In genomic region chr14:79480624-79481338, GRCm38 (mm10) we compare ENCODE assay signal across 8 mouse cellular contexts. TPM values are rescaled to one million over a fixed set of nuclear protein-coding genes. Genes with fewer than 3 reads are reported as not detected.
A peak's percentile ranks its signal among the peaks of the same experiment; 100 is the strongest.
DNase-seq lines count a peak whose midpoint lies in the region; ATAC-seq lines count a peak whose summit lies in the region.

TSS of gene Elf1 (plus strand) at chr14:79481194.

- peaks cover 34% of the 10 kb centered on the region for H3K4me1 ChIP-seq in intestine, embryonic 16.5 days (ENCODE audit: control insufficient read depth, insufficient read depth, low read length)

- peak within 1 kb of the TSS; percentile 99 for H3K4me3 ChIP-seq in intestine, embryonic 16.5 days (ENCODE audit: low read length)

- H3K36me3 ChIP-seq in intestine, embryonic 16.5 days (ENCODE audit: control insufficient read depth, insufficient read depth, low read length): no peaks in the 10 kb centered on the region

- peak within 1 kb of the TSS; percentile 100 for H3K9ac ChIP-seq in intestine, embryonic 16.5 days (ENCODE audit: low read depth, low read length)

- ATAC-seq in intestine, embryonic 16.5 days: peak; percentile 83

- peak within 1 kb of the TSS; percentile 93 for H3K4me2 ChIP-seq in intestine, embryonic 16.5 days (ENCODE audit: low read depth, low read length)

- under 1% methylated on average over 88 of the region's 96 CpGs for WGBS in intestine, embryonic 16.5 days

- peak within 1 kb of the TSS; percentile 100 for H3K27ac ChIP-seq in intestine, embryonic 16.5 days (ENCODE audit: low read length)

- H3K9me3 ChIP-seq in intestine, embryonic 16.5 days (ENCODE audit: control insufficient read depth, low read length): no peaks in the 10 kb centered on the region

- peak; percentile 93 for DNase-seq in adrenal gland, adult 8-10 months
- peak; percentile 83 for DNase-seq in embryo, embryonic 11.5 days (ENCODE audit: low read depth, low spot score)
- DNase-seq in gastrocnemius, postnatal 4 days (ENCODE audit: low spot score in 2 of 2): peak; percentile 97 to 98
- DNase-seq in left cerebral cortex, postnatal 25 days (ENCODE audit: low spot score in 2 of 2): peak; percentile 96 to 97
- peak; percentile 92 for DNase-seq in mesoderm, embryonic 11.5 days (ENCODE audit: low read depth, low spot score)
- peak; percentile 98 for DNase-seq in right cerebral cortex, postnatal 25 days
- DNase-seq in urinary bladder, postnatal 36 days (ENCODE audit: low spot score in 2 of 2): peak; percentile 96

- intact Hi-C loops in left cerebral cortex, postnatal 25 days (cut with DNase I): loop anchor here (1.0 to 5.0 kb wide), 2 partner anchors 82 to 107 kb away; partner anchors contain the start of gene Sugt1

- H3K27me3 ChIP-seq in intestine, embryonic 16.5 days (replicated peaks; ENCODE audit: control insufficient read depth, insufficient read depth, low read length): no peaks in the 10 kb centered on the region

RNA-seq across cellular contexts. Expression of gene Elf1, which starts in this region (rescaled TPM):
- 10 to 100 TPM; 20.9 to 24.7 (median 21.4) TPM for total RNA-seq in adrenal gland, adult 8-10 months (2022)
- 10 to 100 TPM; 11.5 to 13.0 TPM for total RNA-seq in gastrocnemius, postnatal 4 days (2021)
- 21.9 and 22.2 TPM in 2 replicates for polyA plus RNA-seq in intestine, embryonic 16.5 days (2015; fragmentation: Nextera tagmentation; extraction: Ambion mirVana)
- 1 to 10 TPM; 4.1 to 4.4 TPM for total RNA-seq in left cerebral cortex, postnatal 25 days (2021)

Comparison
In these comparisons a context has a peak if more than half of its experiments do, and no peak if none do; other contexts are left out.
1. Peak in every context shown above with its lines: DNase-seq, ATAC-seq, H3K4me3 ChIP-seq and H3K27ac ChIP-seq.